Mouse (Mus musculus) megakaryocyte, embryonic 14.5 days (primary cell): Measurements from ENCODE around the gene Nav3.

Experiments used
- FLI1 ChIP-seq: IDR thresholded peaks from 2 replicates; pipeline ENCODE4 v1.6.1; 2012; ENCODE audit warnings: low read length, inconsistent platforms, mixed read lengths
- GATA1 ChIP-seq: IDR thresholded peaks from 3 replicates; pipeline ENCODE4 v1.6.1; 2012; ENCODE audit warnings: mixed read lengths, low read length, inconsistent platforms, borderline replicate concordance

DNA sequence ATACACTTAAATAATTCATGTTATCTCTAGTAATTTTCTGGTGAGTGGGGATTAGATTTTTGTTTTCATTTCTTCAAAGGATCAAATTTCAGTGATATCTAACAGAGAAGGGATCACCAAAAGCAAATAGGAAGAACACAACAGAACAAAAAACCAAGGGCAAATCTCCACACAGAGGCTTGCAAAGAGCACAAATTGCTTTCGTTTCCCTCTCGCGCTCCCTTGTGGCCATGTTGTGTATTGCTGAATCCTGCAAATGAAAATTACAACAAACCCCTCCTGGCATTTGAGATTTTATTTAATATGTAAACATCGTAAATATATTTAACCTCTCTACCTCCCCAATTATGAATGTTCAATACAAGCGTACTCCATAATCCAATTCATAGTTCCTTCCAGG, 370.8 kb downstream of the Nav3 start:
- no peak for TF ChIP-seq GATA1
- TF ChIP-seq FLI1 = no peak
